Mouse (Mus musculus): ENCODE measurements around the gene Robo2.

DNA sequence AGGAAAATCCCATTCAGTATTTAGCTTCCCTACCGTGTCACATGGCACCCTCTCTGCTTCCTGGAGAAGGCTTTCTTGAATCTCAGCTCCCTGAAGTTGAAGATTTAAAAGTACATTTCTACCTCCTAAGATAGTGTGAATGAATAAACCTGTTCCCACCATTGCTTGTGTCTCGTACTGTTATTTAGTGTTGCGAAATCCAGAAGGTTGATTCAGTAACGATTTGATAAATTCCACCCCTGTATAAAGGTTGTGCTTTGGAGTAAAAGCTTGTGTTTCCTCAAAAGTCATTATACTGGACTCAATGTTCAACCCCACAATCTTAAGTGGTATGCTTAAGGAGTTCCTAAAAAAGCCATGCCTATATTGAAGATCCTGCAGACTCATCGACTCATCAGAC lies 280.3 kb downstream of the Robo2 start:
- TF ChIP-seq CTCF (IDR thresholded peaks at IDR 0.05; ENCODE audit: low read depth), result no peak
- no peak for TF ChIP-seq EP300 (IDR thresholded peaks at IDR 0.05; ENCODE audit: low read depth)

Measured in liver, embryonic 14.5 days (tissue).